Mouse (Mus musculus) natural killer cell, adult 2 months (primary cell): ENCODE measurements around the gene Tnks1bp1.

ENCODE experiments used
- DNase-seq, 2 experiments: peaks; one replicate each; pipeline ENCODE4 v3.0.0; 2022; ENCODE audit warnings: low spot score in 2 of 2

Tnks1bp1 gene

GRCm38 (mm10) chr2:85091325-85091724, 43.5 kb downstream of the Tnks1bp1 start:
- DNase-seq = no peak

- DNase-seq = no peak
These were observed 45.6 kb downstream of the Tnks1bp1 start for GRCm38 (mm10) chr2:85093376-85093775.

- DNase-seq = no peak
These were observed 48.1 kb downstream of the Tnks1bp1 start for GRCm38 (mm10) chr2:85095906-85096305.

- no peak for DNase-seq
These were observed 50.2 kb downstream of the Tnks1bp1 start for GRCm38 (mm10) chr2:85098014-85098413.

DNA sequence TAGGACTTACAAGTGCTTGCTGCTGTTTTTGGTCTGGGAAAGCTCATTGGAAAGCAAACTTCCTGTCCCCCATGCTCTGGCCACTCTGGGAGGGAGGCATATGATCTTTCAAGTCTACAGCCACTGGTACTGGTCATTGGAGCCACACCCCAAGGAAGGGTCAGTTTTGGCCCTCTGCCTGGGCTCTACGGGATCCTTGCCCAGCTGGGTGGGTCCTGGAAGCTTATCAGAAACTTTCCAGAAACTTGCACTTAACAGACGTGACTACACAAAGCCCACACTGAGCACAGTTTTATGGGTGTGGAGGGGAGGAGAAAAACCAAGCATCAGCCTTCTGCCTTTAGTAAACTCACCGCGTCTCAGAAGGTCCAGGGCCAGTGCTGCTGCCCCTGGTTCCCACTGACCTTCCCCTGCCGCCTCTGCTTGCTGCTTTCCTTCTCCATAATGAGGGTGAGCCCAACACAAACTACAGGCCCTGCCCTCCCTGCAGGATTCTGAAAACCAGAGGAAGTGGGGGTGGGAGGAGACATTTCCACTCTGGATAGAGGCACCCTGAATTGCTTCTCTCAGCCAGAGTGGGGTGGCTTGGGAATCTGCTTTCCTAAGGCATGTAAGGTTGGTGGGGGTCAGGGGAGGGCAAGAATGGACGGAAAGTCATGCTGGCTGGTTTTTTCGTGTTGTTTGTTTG, 51.1 kb downstream of the Tnks1bp1 start:
- DNase-seq = no peak

DNA sequence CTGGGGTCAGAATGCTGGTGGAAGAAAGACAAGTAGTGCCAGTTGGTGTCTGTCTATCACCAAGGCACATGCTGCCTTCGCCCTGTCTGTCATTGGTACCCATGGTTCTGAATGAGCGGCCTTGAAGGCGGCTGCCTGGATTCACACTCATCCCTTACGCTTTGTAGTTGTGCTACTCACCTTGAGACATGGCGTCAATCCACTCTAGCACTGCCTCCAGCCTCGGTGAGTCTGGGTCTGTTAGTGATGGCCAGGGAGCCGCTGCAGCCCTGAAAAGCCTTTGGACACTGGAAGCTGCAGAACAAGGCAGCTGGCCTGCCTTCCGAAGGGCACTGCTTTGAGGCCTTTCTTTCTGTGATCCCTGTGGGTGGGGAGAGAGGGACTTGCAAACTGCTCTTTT, 55.4 kb downstream of the Tnks1bp1 start:
- no peak for DNase-seq

GRCm38 (mm10) chr2:85105426-85106013, 57.7 kb downstream of the Tnks1bp1 start:
- DNase-seq = no peak

- DNase-seq = no peak
These were observed 58.4 kb downstream of the Tnks1bp1 start for GRCm38 (mm10) chr2:85106068-85106790.

GRCm38 (mm10) chr2:85106941-85107340, 59.1 kb downstream of the Tnks1bp1 start:
- DNase-seq = no peak

GRCm38 (mm10) chr2:85110288-85110875, 62.6 kb downstream of the Tnks1bp1 start:
- DNase-seq = no peak
